Mouse (Mus musculus) heart, adult 2 months (tissue): ENCODE data around the gene Ttn.

Experiments
- CTCF ChIP-seq: fragments of 200-600 bp; IDR thresholded peaks from 2 replicates; pipeline ENCODE4 v1.8.1; 2022; ENCODE audit warnings: antibody characterized with exemption, mild to moderate bottlenecking, moderate library complexity
- POLR2A ChIP-seq: fragments of 200-500 bp; IDR thresholded peaks from 2 replicates; pipeline ENCODE4 v1.6.1; 2011; ENCODE audit warnings: mild to moderate bottlenecking, low read depth, low read length, control low read depth; ENCODE audit not compliant: insufficient read depth

DNA sequence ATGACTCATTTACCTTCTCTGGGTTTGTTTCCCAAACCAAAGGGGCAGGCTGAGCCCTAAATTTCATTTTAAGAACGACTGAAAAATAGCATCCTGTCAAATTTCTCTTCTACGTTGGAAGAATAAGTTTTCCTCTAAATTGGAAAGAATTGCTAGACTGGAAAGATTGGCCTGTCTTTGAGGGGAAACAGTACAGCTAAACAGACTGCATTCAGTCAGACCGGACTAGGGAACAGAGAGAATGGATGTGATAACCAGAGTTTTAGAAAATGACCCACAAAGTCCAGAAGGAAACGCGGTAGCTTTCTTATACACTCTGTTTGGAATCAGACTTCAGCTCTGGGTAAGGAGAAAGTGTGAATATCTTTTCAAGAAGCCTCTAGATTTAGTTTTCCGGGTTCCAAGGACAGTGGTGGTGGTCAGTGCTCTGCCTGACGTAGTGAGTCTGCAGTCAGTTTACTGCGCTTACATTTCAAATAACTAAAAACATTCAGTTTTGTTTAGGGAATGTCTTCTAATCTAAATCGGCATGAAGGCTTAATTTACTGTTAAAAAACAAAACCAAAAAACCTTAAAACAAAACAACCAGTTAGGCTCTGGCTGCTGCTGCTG lies 310.1 kb downstream of the Ttn start:
- no peak for TF ChIP-seq CTCF
- no peak for TF ChIP-seq POLR2A
